In genomic region chr1:132512106-132512505, GRCm38 (mm10) we compare ENCODE assay signal across 23 mouse cellular contexts. TPM values are rescaled to one million over a fixed set of nuclear protein-coding genes. Genes with fewer than 3 reads are reported as not detected.
DNase-seq lines count a peak whose midpoint lies in the region; ATAC-seq lines count a peak whose summit lies in the region.
"Had no signal": no experiment of that assay in that cellular context is flagged by ENCODE, and none has a peak within 500 bp of the region (broad histone marks: within the 10 kb centered on the region; RNA-seq: fewer than 3 reads in every experiment).

No protein-coding gene starts in this region.

- DNase-seq in frontal cortex, postnatal 25 days (ENCODE audit: low spot score in 2 of 2) = no peak
- no peak for DNase-seq in midbrain, embryonic 14.5 days
- peak; percentile 47 for DNase-seq in cerebellum, adult 9-11 months
- peak; percentile 7 to 37 for DNase-seq in cerebellum, postnatal 36 days
- DNase-seq: adrenal gland, adult 2 months; B cell, adult 2 months; gastrocnemius, postnatal 10 days; kidney, adult 11 months; left cerebral cortex, postnatal 4 days; lung, postnatal 4 days; right cerebral cortex, postnatal 4 days; thymus, postnatal 36 days had no signal

- H3K4me3 ChIP-seq in midbrain, embryonic 13.5 days (replicated peaks) = no peak overlapping the region
- H3K4me3 ChIP-seq in midbrain, embryonic 14.5 days (replicated peaks; ENCODE audit: low read depth, low read length) = no peak overlapping the region
- H3K4me3 ChIP-seq: embryonic facial prominence, embryonic 12.5 days; heart, embryonic 10.5 days; myocyte had no signal

- no peak overlapping the region; the same call in 1 of the 2 replicates for H3K27ac ChIP-seq in midbrain, embryonic 13.5 days
- H3K27ac ChIP-seq in midbrain, embryonic 14.5 days (replicated peaks; ENCODE audit: low read depth, low read length) = no peak overlapping the region
- H3K27ac ChIP-seq: embryonic facial prominence, embryonic 12.5 days; heart, embryonic 10.5 days; kidney, postnatal 0 days had no signal

- no peaks in the 10 kb centered on the region for H3K27me3 ChIP-seq in midbrain, embryonic 13.5 days
- H3K27me3 ChIP-seq in midbrain, embryonic 14.5 days (ENCODE audit: control insufficient read depth, insufficient read depth, low read length) = no peaks in the 10 kb centered on the region
- H3K27me3 ChIP-seq: embryonic facial prominence, embryonic 12.5 days; Patski had no signal

- H3K4me1 ChIP-seq in midbrain, embryonic 13.5 days (replicated peaks) = peaks cover 23% of the 10 kb centered on the region
- H3K4me1 ChIP-seq in midbrain, embryonic 14.5 days (ENCODE audit: control insufficient read depth, insufficient read depth, low read length) = no peaks in the 10 kb centered on the region
- H3K4me1 ChIP-seq: embryonic facial prominence, embryonic 12.5 days; heart, embryonic 10.5 days had no signal

- 76% methylated on average over 8 of the region's 8 CpGs for WGBS in midbrain, embryonic 13.5 days
- WGBS in midbrain, embryonic 14.5 days = 78% methylated on average over 8 of the region's 8 CpGs

- H3K4me2 ChIP-seq in midbrain, embryonic 13.5 days (replicated peaks) = no peak overlapping the region
- H3K4me2 ChIP-seq in midbrain, embryonic 14.5 days (ENCODE audit: low read length) = no peak overlapping the region
- H3K4me2 ChIP-seq: embryonic facial prominence, embryonic 12.5 days had no signal

- peak overlapping the region; percentile 20; the same call in 1 of the 2 replicates for H3K9ac ChIP-seq in midbrain, embryonic 13.5 days (replicated peaks)
- no peak overlapping the region for H3K9ac ChIP-seq in midbrain, embryonic 14.5 days (replicated peaks; ENCODE audit: low read length)

- H3K9me3 ChIP-seq in midbrain, embryonic 13.5 days = no peaks in the 10 kb centered on the region
- no peaks in the 10 kb centered on the region for H3K9me3 ChIP-seq in midbrain, embryonic 14.5 days (ENCODE audit: control insufficient read depth, low read length)
- H3K9me3 ChIP-seq: embryonic facial prominence, embryonic 12.5 days; G1E; heart, embryonic 10.5 days had no signal

- peaks cover 42% of the 10 kb centered on the region for H3K36me3 ChIP-seq in midbrain, embryonic 13.5 days
- peaks cover 44% of the 10 kb centered on the region for H3K36me3 ChIP-seq in midbrain, embryonic 14.5 days (ENCODE audit: control insufficient read depth, insufficient read depth, low read length)

- ATAC-seq in frontal cortex, adult (ENCODE audit: low TSS enrichment) = 0 out of 2 replicates have a peak, but pooled peaks have one; percentile 14
- no peak for ATAC-seq in midbrain, embryonic 13.5 days
- ATAC-seq in midbrain, embryonic 14.5 days (ENCODE audit: low FRiP score, low TSS enrichment) = no peak
- ATAC-seq in monocyte, adult 5-6 weeks (replicated peaks; ENCODE audit: insufficient number of reproducible peaks, low FRiP score, low TSS enrichment, poor library complexity, severe bottlenecking) = no peak
- ATAC-seq: Patski had no signal

RNA-seq across cellular contexts. Expression of gene Tmem81, which starts 6.1 kb away (rescaled TPM):
- polyA plus RNA-seq in midbrain, embryonic 13.5 days (2015; fragmentation: Nextera tagmentation; extraction: Ambion mirVana) = 1.3 TPM in 2 replicates
- polyA plus RNA-seq in midbrain, embryonic 14.5 days (2014; fragmentation: Nextera tagmentation; extraction: Ambion mirVana) = 1.1 and 1.3 TPM in 2 replicates
- 7.1 to 12.8 TPM (median 10.7 TPM) in 3 replicates for total RNA-seq in monocyte, adult 5-6 weeks (2017)

RNA-seq across cellular contexts. Expression of gene Cntn2, which starts 30.9 kb away (rescaled TPM):
- 63.2 and 90.2 TPM in 2 replicates for polyA plus RNA-seq in midbrain, embryonic 13.5 days (2015; fragmentation: Nextera tagmentation; extraction: Ambion mirVana)
- 36.9 and 65.3 TPM in 2 replicates for polyA plus RNA-seq in midbrain, embryonic 14.5 days (2014; fragmentation: Nextera tagmentation; extraction: Ambion mirVana)
- not detected in 3 replicates for total RNA-seq in monocyte, adult 5-6 weeks (2017)
- total RNA-seq: adrenal gland, adult 2 months; granulocyte monocyte progenitor cell, adult 5-6 weeks; hematopoietic stem cell, adult 5-6 weeks had no signal
- polyA plus RNA-seq: G1E, myocyte had no signal

RNA-seq across cellular contexts. Expression of gene Rbbp5, which starts 34.9 kb away (rescaled TPM):
- polyA plus RNA-seq in midbrain, embryonic 13.5 days (2015; fragmentation: Nextera tagmentation; extraction: Ambion mirVana) = 52.9 and 55.1 TPM in 2 replicates
- 38.2 and 48.6 TPM in 2 replicates for polyA plus RNA-seq in midbrain, embryonic 14.5 days (2014; fragmentation: Nextera tagmentation; extraction: Ambion mirVana)
- total RNA-seq in monocyte, adult 5-6 weeks (2017) = 43.2 to 84.5 TPM (median 75.7 TPM) in 3 replicates

Comparison
In these comparisons a context has a peak if more than half of its experiments do, and no peak if none do; other contexts are left out.
1. DNase-seq: peak in cerebellum, adult 9-11 months (single experiment) and cerebellum, postnatal 36 days (2 of 2); none in frontal cortex, postnatal 25 days (0 of 2) and midbrain, embryonic 14.5 days (single experiment).